21 mouse cellular contexts compared by ENCODE assay signal in the genomic region with DNA sequence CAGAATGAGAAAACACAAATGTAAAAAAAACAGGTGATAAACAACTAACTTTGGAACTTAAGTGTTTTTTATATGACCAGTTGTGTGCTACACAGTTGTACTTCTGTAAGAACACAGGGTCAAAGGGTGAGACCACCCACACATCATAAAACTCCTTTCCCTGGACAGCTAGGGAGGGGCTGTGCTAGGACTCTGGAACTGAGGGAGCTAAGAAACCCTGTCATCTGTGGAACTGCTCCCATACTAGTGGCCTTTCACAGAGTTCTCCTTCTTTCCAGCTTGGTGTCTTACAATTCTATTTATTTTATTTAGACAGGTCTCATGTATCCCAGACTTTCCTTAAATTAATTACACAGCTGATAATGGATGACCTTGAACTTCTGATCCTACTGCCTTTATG.
DNase-seq lines count a peak whose midpoint lies in the region; ATAC-seq and TF ChIP-seq lines count a peak whose summit lies in the region.
"Had no signal": no experiment of that assay in that cellular context is flagged by ENCODE, and none has a peak within 500 bp of the region (broad histone marks: within the 10 kb centered on the region; RNA-seq: fewer than 3 reads in every experiment).

No protein-coding gene starts in this region.

- no peak for DNase-seq in kidney, postnatal 25 days
- peak; percentile 73 for DNase-seq in kidney, postnatal 0 days (ENCODE audit: low spot score)
- no peak for DNase-seq in kidney, postnatal 36 days
- DNase-seq in midbrain, embryonic 11.5 days (ENCODE audit: low spot score, missing footprints), result peak; percentile 54
- DNase-seq in testis, postnatal 14 days (ENCODE audit: low spot score), result peak; percentile 24
- no peak for DNase-seq in right cerebral cortex, postnatal 4 days
- DNase-seq: adrenal gland, adult 2 months; adrenal gland, postnatal 14 days; adrenal gland, postnatal 36 days; cerebellum, adult 11-12 months; cerebellum, adult 2 months; cerebellum, adult 9-10 months; cerebellum, postnatal 10 days; cerebellum, postnatal 25 days; forebrain, postnatal 0 days had no signal

- no peak overlapping the region for H3K27ac ChIP-seq in kidney, embryonic 15.5 days
- H3K27ac ChIP-seq in kidney, postnatal 0 days, result no peak overlapping the region
- no peak overlapping the region for H3K27ac ChIP-seq in midbrain, embryonic 11.5 days (ENCODE audit: low read depth, low read length)
- no peak overlapping the region for H3K27ac ChIP-seq in midbrain, embryonic 16.5 days (ENCODE audit: low read length)
- H3K27ac ChIP-seq: embryonic facial prominence, embryonic 10.5 days; embryonic facial prominence, embryonic 12.5 days; forebrain, embryonic 13.5 days; forebrain, embryonic 15.5 days had no signal

- no peak overlapping the region for H3K9ac ChIP-seq in kidney, embryonic 15.5 days
- H3K9ac ChIP-seq in kidney, postnatal 0 days (ENCODE audit: low read depth, low read length), result no peak overlapping the region
- no peak overlapping the region for H3K9ac ChIP-seq in midbrain, embryonic 11.5 days (ENCODE audit: low read length)
- no peak overlapping the region for H3K9ac ChIP-seq in midbrain, embryonic 16.5 days (ENCODE audit: low read depth, low read length)
- H3K9ac ChIP-seq: embryonic facial prominence, embryonic 12.5 days; forebrain, embryonic 13.5 days; forebrain, embryonic 15.5 days; forebrain, postnatal 0 days had no signal

- no peaks in the 10 kb centered on the region for H3K27me3 ChIP-seq in kidney, embryonic 15.5 days
- no peaks in the 10 kb centered on the region for H3K27me3 ChIP-seq in kidney, postnatal 0 days (ENCODE audit: insufficient read depth, low read length)
- no peaks in the 10 kb centered on the region; the same call in 1 of the 2 replicates for H3K27me3 ChIP-seq in midbrain, embryonic 11.5 days (ENCODE audit: control insufficient read depth, insufficient read depth, low read length)
- H3K27me3 ChIP-seq in midbrain, embryonic 16.5 days (ENCODE audit: control insufficient read depth, insufficient read depth, low read depth, low read length), result no peaks in the 10 kb centered on the region
- H3K27me3 ChIP-seq: embryonic facial prominence, embryonic 12.5 days; forebrain, embryonic 13.5 days; forebrain, embryonic 15.5 days had no signal

- no peak for TF ChIP-seq CTCF in kidney, postnatal 0 days (IDR thresholded peaks at IDR 0.05; ENCODE audit: low read depth)

- no peak overlapping the region for H3K4me2 ChIP-seq in kidney, embryonic 15.5 days
- H3K4me2 ChIP-seq in kidney, postnatal 0 days (ENCODE audit: low read length), result no peak overlapping the region
- no peak overlapping the region for H3K4me2 ChIP-seq in midbrain, embryonic 11.5 days
- H3K4me2 ChIP-seq in midbrain, embryonic 16.5 days (ENCODE audit: low read length), result no peak overlapping the region
- H3K4me2 ChIP-seq: embryonic facial prominence, embryonic 12.5 days; forebrain, embryonic 13.5 days; forebrain, embryonic 15.5 days had no signal

- no peak overlapping the region for H3K4me3 ChIP-seq in kidney, embryonic 15.5 days (replicated peaks)
- no peak overlapping the region for H3K4me3 ChIP-seq in kidney, postnatal 0 days (replicated peaks; ENCODE audit: low read depth, low read length)
- H3K4me3 ChIP-seq in midbrain, embryonic 11.5 days (ENCODE audit: low read depth, low read length), result no peak overlapping the region
- H3K4me3 ChIP-seq in midbrain, embryonic 16.5 days (ENCODE audit: low read depth, low read length), result no peak overlapping the region
- H3K4me3 ChIP-seq: embryonic facial prominence, embryonic 10.5 days; embryonic facial prominence, embryonic 12.5 days; forebrain, embryonic 13.5 days; forebrain, embryonic 15.5 days had no signal

- H3K9me3 ChIP-seq in kidney, embryonic 15.5 days (replicated peaks), result no peaks in the 10 kb centered on the region
- H3K9me3 ChIP-seq in kidney, postnatal 0 days (replicated peaks; ENCODE audit: low read length), result no peaks in the 10 kb centered on the region
- H3K9me3 ChIP-seq in midbrain, embryonic 11.5 days (ENCODE audit: control insufficient read depth, low read length), result no peaks in the 10 kb centered on the region
- H3K9me3 ChIP-seq in midbrain, embryonic 16.5 days (replicated peaks; ENCODE audit: control insufficient read depth, low read length, poor library complexity, severe bottlenecking), result no peaks in the 10 kb centered on the region
- H3K9me3 ChIP-seq: embryonic facial prominence, embryonic 10.5 days; embryonic facial prominence, embryonic 12.5 days; forebrain, embryonic 13.5 days; forebrain, embryonic 15.5 days had no signal

- ATAC-seq in kidney, embryonic 15.5 days (replicated peaks; ENCODE audit: low FRiP score), result peak; percentile 57; the same call in 1 of the 2 replicates
- no peak; the same call in 1 of the 2 replicates for ATAC-seq in kidney, postnatal 0 days (replicated peaks; ENCODE audit: low FRiP score, low read depth)
- no peak for ATAC-seq in midbrain, embryonic 11.5 days (ENCODE audit: low FRiP score)
- ATAC-seq in midbrain, embryonic 16.5 days, result no peak
- ATAC-seq: forebrain, embryonic 13.5 days; forebrain, embryonic 15.5 days; forebrain, postnatal 0 days had no signal

- H3K4me1 ChIP-seq in kidney, embryonic 15.5 days, result peaks cover 32% of the 10 kb centered on the region
- peaks cover 17% of the 10 kb centered on the region; the same call in 1 of the 2 replicates for H3K4me1 ChIP-seq in kidney, postnatal 0 days (replicated peaks; ENCODE audit: insufficient read depth, low read length)
- H3K4me1 ChIP-seq in midbrain, embryonic 11.5 days (ENCODE audit: control insufficient read depth, insufficient read depth, low read length), result no peaks in the 10 kb centered on the region
- peaks cover 13% of the 10 kb centered on the region; the same call in 1 of the 2 replicates for H3K4me1 ChIP-seq in midbrain, embryonic 16.5 days (ENCODE audit: control insufficient read depth, insufficient read depth, low read length)

- H3K36me3 ChIP-seq in kidney, embryonic 15.5 days, result no peaks in the 10 kb centered on the region
- no peaks in the 10 kb centered on the region for H3K36me3 ChIP-seq in kidney, postnatal 0 days (ENCODE audit: insufficient read depth, low read length)
- no peaks in the 10 kb centered on the region for H3K36me3 ChIP-seq in midbrain, embryonic 11.5 days (ENCODE audit: control insufficient read depth, insufficient read depth, low read length)
- H3K36me3 ChIP-seq in midbrain, embryonic 16.5 days (ENCODE audit: control insufficient read depth, insufficient read depth, low read length), result no peaks in the 10 kb centered on the region
- H3K36me3 ChIP-seq: embryonic facial prominence, embryonic 10.5 days; embryonic facial prominence, embryonic 12.5 days; forebrain, embryonic 15.5 days had no signal

Comparison
In these comparisons a context has a peak if more than half of its experiments do, and no peak if none do; other contexts are left out.
1. DNase-seq: peak in kidney, postnatal 0 days (single experiment), midbrain, embryonic 11.5 days (single experiment) and testis, postnatal 14 days (single experiment); none in kidney, postnatal 25 days (0 of 2), kidney, postnatal 36 days (0 of 2) and right cerebral cortex, postnatal 4 days (single experiment).